Mouse (Mus musculus) brain, embryonic 14.5 days (tissue): ENCODE measurements around the gene Spata21. TPM values are rescaled to one million over a fixed set of nuclear protein-coding genes. Genes with fewer than 3 reads are reported as not detected.

Source experiments
- DNase-seq: peaks from one replicate; pipeline ENCODE4 v3.0.0-alpha.2; 2011; ENCODE audit warnings: low read depth
- CTCF ChIP-seq: fragments of 200-500 bp; IDR thresholded peaks from 2 replicates; pipeline ENCODE4 v1.5.1; 2012; ENCODE audit warnings: inconsistent platforms, mild to moderate bottlenecking, moderate library complexity, borderline replicate concordance; ENCODE audit not compliant: insufficient read depth, insufficient read length; ENCODE audit errors: extremely low read depth
- POLR2A ChIP-seq: fragments of 200-500 bp; IDR thresholded peaks from 2 replicates; pipeline ENCODE4 v1.6.1; 2012; ENCODE audit warnings: mild to moderate bottlenecking, inconsistent platforms, borderline replicate concordance; ENCODE audit not compliant: poor library complexity, insufficient read depth, insufficient read length, severe bottlenecking; ENCODE audit errors: extremely low read depth
- polyA plus RNA-seq: library from polyadenylated mRNA; depleted of rRNA; stranded (reverse); fragments of >200 nt; gene quantifications from 2 replicates; pipeline ENCODE4 v1.2.3, GENCODE M21; 2012; rRNA removed

Spata21 gene
- polyA plus RNA-seq, 1 experiment = not detected

- TF ChIP-seq CTCF (peak; percentile 89), POLR2A (peak; percentile 94; the same call in 1 of the 2 replicates)
- peak; percentile 97 for DNase-seq
Measured at GRCm38 (mm10) chr4:141147112-141148008, 59.2 kb downstream of the Spata21 start, which contains the start of gene Fbxo42. Gene Fbxo42 (plus strand): TSS chr4:141147913.

GRCm38 (mm10) chr4:141148009-141148801 is 60.1 kb downstream of the Spata21 start:
- TF ChIP-seq CTCF = no peak
- TF ChIP-seq POLR2A = no peak
- peak; percentile 52 for DNase-seq

GRCm38 (mm10) chr4:141149116-141149515 is 61.0 kb downstream of the Spata21 start:
- TF ChIP-seq CTCF = no peak

GRCm38 (mm10) chr4:141157485-141157884 is 69.4 kb downstream of the Spata21 start:
- no peak for DNase-seq
- TF ChIP-seq CTCF (no peak), POLR2A (no peak)

More at GRCm38 (mm10) chr4:141149116-141149515, 61.0 kb downstream of the Spata21 start:
- no peak for DNase-seq

GRCm38 (mm10) chr4:141158609-141159008 is 70.5 kb downstream of the Spata21 start:
- no peak for DNase-seq
- TF ChIP-seq CTCF = no peak
- no peak for TF ChIP-seq POLR2A

- DNase-seq = no peak
- no peak for TF ChIP-seq POLR2A
- TF ChIP-seq CTCF = no peak
Measured at GRCm38 (mm10) chr4:141159093-141159492, 71.0 kb downstream of the Spata21 start.

GRCm38 (mm10) chr4:141159666-141160065 is 71.5 kb downstream of the Spata21 start:
- no peak for TF ChIP-seq CTCF
- TF ChIP-seq POLR2A = no peak
- DNase-seq = no peak

GRCm38 (mm10) chr4:141160193-141160592 is 72.1 kb downstream of the Spata21 start:
- no peak for TF ChIP-seq POLR2A
- no peak for TF ChIP-seq CTCF
- no peak for DNase-seq

GRCm38 (mm10) chr4:141161699-141162208 is 73.6 kb downstream of the Spata21 start:
- TF ChIP-seq CTCF = no peak
- TF ChIP-seq POLR2A = no peak
- no peak for DNase-seq

Other genes with a start within 250 kb of the Spata21 start
- gene Padi1, start 242.6 kb upstream of the Spata21 start, polyA plus RNA-seq = 0.03 TPM in 2 replicates
- 0.43 and 0.67 TPM in 2 replicates for gene Padi2, start 182.0 kb upstream of the Spata21 start, polyA plus RNA-seq
- gene Sdhb, start 127.1 kb upstream of the Spata21 start, polyA plus RNA-seq = 213 and 233 TPM in 2 replicates
- 260 and 278 TPM in 2 replicates for gene Atp13a2, start 101.5 kb upstream of the Spata21 start, polyA plus RNA-seq
- gene Mfap2, start 77.9 kb upstream of the Spata21 start, polyA plus RNA-seq = 186 and 220 TPM in 2 replicates
- 40.4 and 42.5 TPM in 2 replicates for gene Crocc, start 27.8 kb upstream of the Spata21 start, polyA plus RNA-seq
- 58.5 and 74.2 TPM in 2 replicates for gene Necap2, start 10.0 kb upstream of the Spata21 start, polyA plus RNA-seq
- 34.1 and 46.0 TPM in 2 replicates for gene Szrd1, start 51.4 kb downstream of the Spata21 start, polyA plus RNA-seq
- gene Fbxo42, start 59.6 kb downstream of the Spata21 start, polyA plus RNA-seq = 26.0 and 32.0 TPM in 2 replicates
- gene Rsg1, start 125.6 kb downstream of the Spata21 start, polyA plus RNA-seq = 5.2 and 5.5 TPM in 2 replicates
- 1.5 and 2.6 TPM in 2 replicates for gene Arhgef19, start 151.2 kb downstream of the Spata21 start, polyA plus RNA-seq
- 4.1 and 6.4 TPM in 2 replicates for gene Epha2, start 212.9 kb downstream of the Spata21 start, polyA plus RNA-seq